Mouse (Mus musculus): Measurements from ENCODE around the gene Slc41a3.

GRCm38 (mm10) chr6:90556534-90557058 is 47.9 kb upstream of the Slc41a3 start:
- no peak for TF ChIP-seq CTCF (IDR thresholded peaks at IDR 0.05; ENCODE audit: borderline replicate concordance, insufficient read depth, low read length)
- TF ChIP-seq POLR2A (IDR thresholded peaks at IDR 0.05; ENCODE audit: low read depth, low read length): no peak

All from embryonic fibroblast, embryonic 13.5 days (primary cell).